Mouse (Mus musculus) MEL (cell line): ENCODE data around the gene Inmt. TPM values are rescaled to one million over a fixed set of nuclear protein-coding genes. Genes with fewer than 3 reads are reported as not detected.

ENCODE experiments used
- DNase-seq: peaks from one replicate; pipeline ENCODE4 v3.0.0; 2011; ENCODE audit warnings: low read depth, low spot score
- H3K27ac ChIP-seq: 2 replicates; pipeline ENCODE4 v1.5.1; 2012; ENCODE audit warnings: low read depth, mild to moderate bottlenecking, control low read depth, low read length, moderate library complexity; ENCODE audit not compliant: control insufficient read depth
- H3K27me3 ChIP-seq, 2 experiments: fragments of 150-350 bp in 1 of 2; sonication (generic) in 1 of 2; 2 replicates each; pipeline ENCODE4 v1.6.1; 2012; ENCODE audit warnings: low read length in 2 of 2, mild to moderate bottlenecking in 2 of 2, improper control_type of control experiment in 1 of 2, moderate library complexity in 1 of 2; ENCODE audit not compliant: insufficient read depth in 2 of 2, control insufficient read depth in 1 of 2
- H3K36me3 ChIP-seq, 2 experiments: 2 replicates each; pipeline ENCODE4 v1.6.1; 2012 to 2014; ENCODE audit warnings: low read length in 2 of 2, improper control_type of control experiment in 1 of 2, inconsistent platforms in 1 of 2, mild to moderate bottlenecking in 1 of 2; ENCODE audit not compliant: insufficient read depth in 2 of 2, control insufficient read depth in 1 of 2
- H3K4me1 ChIP-seq, 2 experiments: fragments of 150-350 bp in 1 of 2; sonication (generic) in 1 of 2; 2 replicates each; pipeline ENCODE4 v1.6.1; 2012; ENCODE audit warnings: low read length in 2 of 2, improper control_type of control experiment in 1 of 2, mild to moderate bottlenecking in 1 of 2; ENCODE audit not compliant: insufficient read depth in 2 of 2, control insufficient read depth in 1 of 2
- H3K4me3 ChIP-seq, 2 experiments: fragments of 150-350 bp in 1 of 2; sonication (generic) in 1 of 2; 2 replicates each; pipeline ENCODE4 v1.5.1; 2012; ENCODE audit warnings: low read depth in 2 of 2, low read length in 2 of 2, mild to moderate bottlenecking in 2 of 2, moderate library complexity in 2 of 2, control low read depth in 1 of 2, improper control_type of control experiment in 1 of 2; ENCODE audit not compliant: control insufficient read depth in 1 of 2, insufficient read depth in 1 of 2
- H3K79me2 ChIP-seq: 2 replicates; pipeline ENCODE4 v1.6.1; 2012; ENCODE audit warnings: mild to moderate bottlenecking, low read length, moderate library complexity; ENCODE audit not compliant: control insufficient read depth, poor library complexity, insufficient read depth
- H3K9ac ChIP-seq: 2 replicates; pipeline ENCODE4 v1.6.1; 2012; ENCODE audit warnings: low read depth, mild to moderate bottlenecking, control low read depth, low read length, moderate library complexity; ENCODE audit not compliant: control insufficient read depth, poor library complexity, severe bottlenecking
- H3K9me3 ChIP-seq: fragments of 150-350 bp; sonication (generic); replicated peaks from 2 replicates; pipeline ENCODE4 v1.6.1; 2012; ENCODE audit warnings: mild to moderate bottlenecking, low read length, improper control_type of control experiment, moderate library complexity; ENCODE audit not compliant: insufficient read depth
- E2F4 ChIP-seq: IDR thresholded peaks from 2 replicates; pipeline ENCODE4 v1.6.1; 2011; ENCODE audit warnings: low read depth, low read length, improper control_type of control experiment, borderline replicate concordance
- ELF1 ChIP-seq: IDR thresholded peaks from 2 replicates; pipeline ENCODE4 v1.6.1; 2014; ENCODE audit warnings: low read depth, mild to moderate bottlenecking, inconsistent platforms, low read length, improper control_type of control experiment, moderate library complexity
- ETS1 ChIP-seq: IDR thresholded peaks from 2 replicates; pipeline ENCODE4 v1.6.1; 2012; ENCODE audit warnings: low read depth, mild to moderate bottlenecking, inconsistent platforms, low read length, improper control_type of control experiment, moderate library complexity
- GATA1 ChIP-seq: IDR thresholded peaks from 2 replicates; pipeline ENCODE4 v1.6.1; 2011; ENCODE audit warnings: low read depth, low read length, improper control_type of control experiment
- JUND ChIP-seq: IDR thresholded peaks from 2 replicates; pipeline ENCODE4 v1.6.1; 2011; ENCODE audit warnings: low read depth, mild to moderate bottlenecking, improper control_type of control experiment, low read length
- KAT2A ChIP-seq: conservative IDR thresholded peaks from 2 replicates; pipeline ENCODE4 v1.6.1; 2012; ENCODE audit warnings: low read depth, low read length, improper control_type of control experiment, inconsistent platforms
- MAZ ChIP-seq: IDR thresholded peaks from 2 replicates; pipeline ENCODE4 v1.6.1; 2012; ENCODE audit warnings: low read depth, mild to moderate bottlenecking, inconsistent platforms, low read length, improper control_type of control experiment
- MEF2A ChIP-seq: IDR thresholded peaks from 2 replicates; pipeline ENCODE4 v1.6.1; 2014; ENCODE audit warnings: low read depth, mild to moderate bottlenecking, inconsistent platforms, low read length, improper control_type of control experiment; ENCODE audit not compliant: poor library complexity, insufficient replicate concordance, severe bottlenecking; ENCODE audit errors: extremely low read depth
- MXI1 ChIP-seq: IDR thresholded peaks from 2 replicates; pipeline ENCODE4 v1.6.1; 2011; ENCODE audit warnings: mild to moderate bottlenecking, low read depth, low read length, improper control_type of control experiment
- NRF1 ChIP-seq: IDR thresholded peaks from 2 replicates; pipeline ENCODE4 v1.6.1; 2014; ENCODE audit warnings: low read depth, mild to moderate bottlenecking, inconsistent platforms, low read length, improper control_type of control experiment, moderate library complexity; ENCODE audit not compliant: poor library complexity, insufficient read depth, severe bottlenecking
- RAD21 ChIP-seq: IDR thresholded peaks from 2 replicates; pipeline ENCODE4 v1.6.1; 2011; ENCODE audit warnings: mild to moderate bottlenecking, low read depth, low read length, improper control_type of control experiment
- TBP ChIP-seq: IDR thresholded peaks from 2 replicates; pipeline ENCODE4 v1.8.0; 2011; ENCODE audit warnings: low read depth, low read length, improper control_type of control experiment
- UBTF ChIP-seq: IDR thresholded peaks from 2 replicates; pipeline ENCODE4 v1.6.1; 2012; ENCODE audit warnings: low read depth, mild to moderate bottlenecking, inconsistent platforms, low read length, improper control_type of control experiment, moderate library complexity, borderline replicate concordance; ENCODE audit not compliant: insufficient read depth
- USF2 ChIP-seq, 2 experiments: IDR thresholded peaks; 2 replicates each; pipeline ENCODE4 v1.6.1; 2011 to 2012; ENCODE audit warnings: improper control_type of control experiment in 2 of 2, low read length in 2 of 2, borderline replicate concordance in 1 of 2, inconsistent platforms in 1 of 2, low read depth in 1 of 2, mild to moderate bottlenecking in 1 of 2; ENCODE audit not compliant: insufficient read depth in 1 of 2
- ZC3H11A ChIP-seq: IDR thresholded peaks from 2 replicates; pipeline ENCODE4 v1.6.1; 2012; ENCODE audit warnings: low read depth, mild to moderate bottlenecking, inconsistent platforms, low read length, improper control_type of control experiment
- ZKSCAN1 ChIP-seq: IDR thresholded peaks from 2 replicates; pipeline ENCODE4 v1.6.1; 2012; ENCODE audit warnings: low read depth, mild to moderate bottlenecking, inconsistent platforms, low read length, improper control_type of control experiment, moderate library complexity
- ZMIZ1 ChIP-seq: IDR thresholded peaks from 2 replicates; pipeline ENCODE4 v1.6.1; 2012; ENCODE audit warnings: low read depth, mild to moderate bottlenecking, inconsistent platforms, low read length, improper control_type of control experiment, moderate library complexity
- ZNF384 ChIP-seq: IDR thresholded peaks from 2 replicates; pipeline ENCODE4 v1.6.1; 2012; ENCODE audit warnings: low read depth, mild to moderate bottlenecking, inconsistent platforms, low read length, improper control_type of control experiment
- polyA plus RNA-seq, 2 experiments: library from polyadenylated mRNA; stranded (reverse) in 1 of 2; unstranded in 1 of 2; fragments of >175 nt in 1 of 2; fragments of >200 nt in 1 of 2; gene quantifications; 2 replicates each; pipeline versions ENCODE4 v1.2.1 to v1.2.4; 2012; ENCODE audit warnings: low replicate concordance in 2 of 2, low read depth in 1 of 2; ENCODE audit not compliant: insufficient read length in 2 of 2, insufficient read depth in 1 of 2, missing spikeins in 1 of 2
- total RNA-seq: library from RNA; depleted of rRNA; stranded (reverse); fragments of 300-350 nt; gene quantifications from 2 replicates; pipeline ENCODE4 v1.2.3, GENCODE M21; 2012

The Inmt gene
- total and polyA plus RNA-seq, 3 experiments: 0.11 to 0.42 TPM; not detected in 1

- Histone ChIP-seq H3K36me3 (no peaks in the 10 kb centered on the region), H3K4me3 (no peak overlapping the region), H3K4me1 (no peaks in the 10 kb centered on the region), H3K79me2 (no peaks in the 10 kb centered on the region), H3K9me3 (no peaks in the 10 kb centered on the region), H3K27me3 (no peaks in the 10 kb centered on the region; a peak in 1 of 4 replicates), H3K9ac (no peak overlapping the region), H3K27ac (no peak overlapping the region)
- TF ChIP-seq KAT2A: no peak
- no peak for TF ChIP-seq MEF2A
- TF ChIP-seq GATA1: no peak
- no peak for TF ChIP-seq ZC3H11A
- TF ChIP-seq ZKSCAN1: no peak
- TF ChIP-seq RAD21: no peak
- no peak for TF ChIP-seq E2F4
- no peak for TF ChIP-seq ETS1
- TF ChIP-seq TBP: no peak
- no peak for TF ChIP-seq NRF1
- no peak for TF ChIP-seq ZMIZ1
- TF ChIP-seq JUND: no peak
- TF ChIP-seq USF2 (IDR thresholded peaks at IDR 0.05; ENCODE audit: borderline replicate concordance in 1 of 2, insufficient read depth in 1 of 2, low read depth in 1 of 2, low read length in 2 of 2): no peak
- TF ChIP-seq MXI1: no peak
- no peak for TF ChIP-seq ELF1
- TF ChIP-seq ZNF384: no peak
- TF ChIP-seq UBTF: no peak
- TF ChIP-seq MAZ: no peak
- DNase-seq: no peak
Observed at GRCm38 (mm10) chr6:55214541-55214940, 39.7 kb upstream of the Inmt start.

- H3K4me1 ChIP-seq: no peaks in the 10 kb centered on the region
- H3K27ac ChIP-seq: no peak overlapping the region
- H3K36me3 ChIP-seq: no peaks in the 10 kb centered on the region
- TF ChIP-seq E2F4 (no peak), UBTF (no peak), ZC3H11A (no peak), TBP (no peak)
- TF ChIP-seq, all 39 proteins: peak for 0
- H3K79me2 ChIP-seq: no peaks in the 10 kb centered on the region
- H3K4me3 ChIP-seq: no peak overlapping the region
- no peaks in the 10 kb centered on the region; a peak in 2 of 4 replicates for H3K27me3 ChIP-seq
- H3K9me3 ChIP-seq: no peaks in the 10 kb centered on the region
- H3K9ac ChIP-seq: no peak overlapping the region
- no peak for DNase-seq
Observed at GRCm38 (mm10) chr6:55210423-55211365, 35.9 kb upstream of the Inmt start.
